Mouse (Mus musculus): ENCODE measurements around the gene Limd1.
"Not testable (repeated sequence)": the region's sequence is repeated elsewhere in the genome, so short reads cannot be mapped to it uniquely, and the experiment has no call there.

Gene Limd1

GRCm38 (mm10) chr9:123478586-123479195 lies at the start of gene Limd1:
Gene Limd1, plus strand, starts transcription at chr9:123478706.
- peak; percentile 47 for DNase-seq

GRCm38 (mm10) chr9:123429863-123430262 lies 48.6 kb upstream of the Limd1 start:
- DNase-seq, result no peak

DNA sequence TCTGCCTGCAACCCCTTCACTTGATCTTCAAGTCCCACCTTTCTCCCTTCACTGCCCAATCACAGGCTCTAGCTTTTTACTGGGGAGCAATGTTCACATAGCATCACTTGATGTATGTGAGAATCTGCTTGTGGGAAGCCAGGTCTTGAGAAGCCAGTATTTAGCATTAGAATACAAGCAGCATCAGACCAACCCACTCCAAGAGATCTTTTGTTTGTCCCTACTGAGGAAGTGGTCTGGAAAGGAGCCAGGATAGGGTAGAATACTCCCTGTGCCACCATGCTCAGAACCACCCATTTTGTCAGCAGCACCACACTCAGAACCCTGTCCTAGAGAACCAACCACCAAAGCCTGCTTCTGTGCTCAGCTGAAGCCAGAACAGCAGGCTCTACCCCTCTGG lies 47.5 kb upstream of the Limd1 start:
- DNase-seq, result no peak

GRCm38 (mm10) chr9:123438223-123438622 lies 40.3 kb upstream of the Limd1 start:
- no peak for DNase-seq

DNA sequence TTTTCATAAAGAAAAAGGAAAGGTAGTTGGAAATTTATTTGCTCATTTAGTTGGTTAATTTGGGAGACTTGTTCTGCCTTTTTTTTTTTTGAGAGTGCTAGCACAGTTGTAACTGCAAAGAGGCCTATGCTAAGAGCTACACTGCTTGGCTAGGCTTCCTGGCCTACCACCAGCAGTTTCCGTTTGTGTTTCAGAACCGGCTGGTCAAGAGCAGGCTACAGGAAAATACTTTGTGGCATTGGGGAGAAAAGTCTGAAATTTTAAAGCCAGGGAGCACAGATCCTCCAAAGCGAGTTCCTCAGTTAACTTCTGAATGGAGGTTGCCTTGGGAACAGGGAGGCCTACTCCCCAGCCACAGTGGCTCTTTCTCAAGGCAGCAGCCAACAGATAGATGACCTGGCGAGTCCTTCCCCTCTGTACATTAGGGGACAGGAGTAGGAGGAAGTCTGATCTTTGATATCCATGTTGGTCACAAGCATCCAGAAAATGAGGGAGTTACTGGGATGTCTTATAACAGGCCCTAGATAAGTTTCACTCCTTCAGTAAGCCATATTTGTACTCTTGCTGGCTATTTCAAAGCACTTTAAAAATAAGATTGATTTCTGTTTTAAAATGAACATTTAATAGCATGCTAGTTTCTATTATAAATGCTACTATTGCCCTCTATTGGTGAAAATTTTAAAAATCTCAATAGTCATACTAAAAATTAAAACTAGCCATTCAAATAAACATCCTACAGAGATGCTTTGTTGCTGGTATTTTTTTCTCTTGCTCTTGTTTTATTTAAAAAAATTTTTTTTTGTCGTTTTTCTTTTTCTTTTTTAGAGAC lies 38.1 kb upstream of the Limd1 start:
- peak; percentile 42 for DNase-seq

GRCm38 (mm10) chr9:123447101-123447500 lies 31.4 kb upstream of the Limd1 start:
- not testable (repeated sequence) for DNase-seq

DNA sequence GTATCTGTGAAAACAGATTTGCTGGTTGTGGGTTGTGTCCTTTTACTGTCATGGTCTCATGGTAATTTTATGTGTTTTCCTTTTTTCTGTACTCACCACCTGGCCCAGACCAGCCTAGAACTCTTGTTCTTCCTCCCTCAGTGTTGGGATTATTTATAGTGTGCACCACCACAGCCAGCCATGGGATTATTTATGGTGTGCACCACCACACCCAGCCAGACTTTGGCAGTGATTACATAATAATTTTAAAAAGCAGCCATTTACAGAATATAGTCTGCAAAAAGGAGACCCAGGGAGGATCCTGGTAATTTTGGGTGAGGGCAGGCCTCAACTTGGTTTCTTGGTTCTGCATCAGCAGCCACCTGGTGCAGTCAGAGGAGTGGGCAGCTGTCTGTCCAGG lies 29.9 kb upstream of the Limd1 start:
- DNase-seq, result no peak

- peak; percentile 68 for DNase-seq
These were observed 28.3 kb upstream of the Limd1 start for GRCm38 (mm10) chr9:123450174-123450573.

- no peak for DNase-seq
These were observed 26.7 kb upstream of the Limd1 start for GRCm38 (mm10) chr9:123451772-123452171.

GRCm38 (mm10) chr9:123456634-123457602 lies 21.6 kb upstream of the Limd1 start:
- DNase-seq, result peak; percentile 38

- peak; percentile 73 for DNase-seq
These were observed 20.9 kb upstream of the Limd1 start for GRCm38 (mm10) chr9:123457603-123458002.

DNA sequence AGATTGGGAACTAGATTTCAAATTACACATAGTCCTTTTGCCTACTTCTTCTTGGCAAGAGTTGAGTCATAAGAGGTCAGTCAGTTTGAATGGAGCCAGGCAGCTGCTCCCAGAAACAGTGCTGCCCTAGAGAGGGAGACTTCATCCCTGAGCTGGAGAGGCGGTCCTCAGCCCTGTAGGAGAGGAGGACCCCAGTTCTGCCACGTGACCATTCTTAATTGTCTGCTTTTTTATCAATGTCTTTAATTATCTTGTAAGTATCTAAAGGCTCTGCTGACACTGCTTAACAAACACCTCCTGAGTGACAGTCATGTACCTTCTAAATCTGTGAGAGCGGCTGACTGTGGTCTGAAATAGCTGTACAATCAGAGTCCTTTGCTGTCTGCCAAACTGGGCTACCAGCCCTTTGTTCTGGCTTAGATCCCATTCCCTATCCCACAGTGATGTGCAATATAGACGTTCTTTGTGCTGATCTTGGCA lies 11.3 kb upstream of the Limd1 start:
- DNase-seq, result no peak

DNA sequence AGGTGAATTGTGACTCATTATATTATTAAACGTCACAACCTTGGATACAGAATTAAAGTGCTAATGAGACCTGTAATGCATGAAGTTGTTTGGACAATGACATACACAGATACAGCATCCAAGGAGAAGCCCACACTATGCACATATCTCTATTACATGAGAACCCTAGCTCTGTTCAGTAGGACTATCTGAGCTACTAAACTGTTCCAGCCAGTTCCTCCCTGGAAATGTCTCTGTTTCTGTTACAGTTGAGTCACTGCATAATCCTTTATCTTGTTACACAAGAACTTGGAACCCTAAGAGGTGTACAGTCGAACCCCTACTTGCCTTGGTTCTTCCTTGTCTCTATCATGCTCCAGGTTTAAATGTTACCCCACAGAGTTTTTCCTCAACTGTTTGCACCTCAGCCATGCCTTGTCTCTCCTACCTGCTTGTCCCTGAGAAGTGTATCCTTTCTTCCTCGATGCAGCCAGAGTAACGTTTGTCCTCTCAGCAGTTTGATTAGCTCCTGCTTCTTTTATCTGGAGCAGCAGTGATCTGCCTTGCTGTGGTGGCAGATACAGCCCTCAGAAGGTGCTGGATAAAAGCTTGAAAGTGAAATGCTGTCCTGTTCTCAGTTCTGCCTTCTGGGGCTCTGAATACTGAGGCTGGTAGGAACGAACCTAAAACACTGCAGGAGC lies 10.0 kb upstream of the Limd1 start:
- no peak for DNase-seq

DNA sequence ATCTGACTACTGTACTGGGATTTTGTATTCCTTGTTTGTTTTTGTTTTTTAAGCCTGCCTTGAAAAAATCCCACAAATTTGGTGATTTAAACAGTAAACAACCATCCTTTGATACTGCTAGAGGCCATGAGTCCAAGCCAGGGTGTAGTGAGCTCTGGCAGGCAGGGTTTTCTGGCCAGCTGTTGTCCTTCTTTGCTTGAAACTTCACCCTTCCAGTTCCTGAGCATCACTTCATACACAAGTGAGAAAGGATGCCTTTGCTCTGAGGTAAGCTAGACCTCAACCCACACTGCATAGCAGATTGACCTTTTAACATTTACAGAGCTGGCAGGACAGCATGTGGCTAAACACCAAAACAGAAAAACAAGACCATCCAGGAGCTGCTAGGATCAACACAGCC lies 9.4 kb upstream of the Limd1 start:
- DNase-seq, result no peak

DNA sequence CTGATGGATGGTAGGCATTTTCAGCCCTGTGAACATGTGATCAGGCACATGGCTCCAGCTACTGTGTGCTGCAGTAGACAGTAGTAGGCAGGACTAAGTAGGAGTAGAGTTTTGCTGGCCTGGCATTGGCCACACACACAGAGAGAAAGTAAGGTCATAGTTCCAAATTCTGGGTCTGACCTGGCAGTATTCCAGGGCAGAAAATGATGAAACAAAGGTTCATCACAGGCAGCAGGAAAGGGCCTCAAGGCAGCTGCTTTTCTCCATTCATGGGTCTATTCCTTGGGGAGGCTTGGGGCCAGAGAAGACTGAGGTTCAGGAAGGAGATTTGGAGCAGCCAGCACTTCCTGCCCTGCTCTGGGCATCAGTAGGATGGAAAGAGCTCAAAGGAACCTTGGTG lies 5.1 kb upstream of the Limd1 start:
- no peak for DNase-seq

- DNase-seq, result no peak
These were observed 2.9 kb upstream of the Limd1 start for GRCm38 (mm10) chr9:123475569-123475968.

- DNase-seq, result no peak
These were observed 398 bp upstream of the Limd1 start for GRCm38 (mm10) chr9:123478031-123478585.

GRCm38 (mm10) chr9:123479196-123479669 lies 727 bp downstream of the Limd1 start:
- DNase-seq, result no peak

- no peak for DNase-seq
These were observed 1.4 kb downstream of the Limd1 start for GRCm38 (mm10) chr9:123479876-123480252.

GRCm38 (mm10) chr9:123480253-123480921 lies 1.9 kb downstream of the Limd1 start:
- DNase-seq, result no peak

GRCm38 (mm10) chr9:123481136-123481535 lies 2.6 kb downstream of the Limd1 start:
- no peak for DNase-seq

All from cerebellum, adult 9-10 months (tissue).